Mouse (Mus musculus) heart, adult 2 months (tissue): ENCODE data around the gene Slc22a21.

ENCODE experiments used
- CTCF ChIP-seq: fragments of 200-600 bp; IDR thresholded peaks from 2 replicates; pipeline ENCODE4 v1.8.1; 2022; ENCODE audit warnings: antibody characterized with exemption, mild to moderate bottlenecking, moderate library complexity
- POLR2A ChIP-seq: fragments of 200-500 bp; IDR thresholded peaks from 2 replicates; pipeline ENCODE4 v1.6.1; 2011; ENCODE audit warnings: mild to moderate bottlenecking, low read depth, low read length, control low read depth; ENCODE audit not compliant: insufficient read depth

- TF ChIP-seq CTCF (no peak), POLR2A (no peak)
Measured at GRCm38 (mm10) chr11:54016051-54016450, 35.9 kb upstream of the Slc22a21 start.
